Mouse (Mus musculus) heart, postnatal 0 days (tissue): ENCODE measurements around the gene Ankrd52.

ENCODE experiments used
- CTCF ChIP-seq: IDR thresholded peaks from 2 replicates; pipeline ENCODE4 v1.5.1; 2016; ENCODE audit warnings: antibody characterized with exemption, control low read depth, low read depth
- EP300 ChIP-seq: IDR thresholded peaks from 2 replicates; pipeline ENCODE4 v1.6.1; 2016; ENCODE audit warnings: antibody characterized with exemption, low read depth

DNA sequence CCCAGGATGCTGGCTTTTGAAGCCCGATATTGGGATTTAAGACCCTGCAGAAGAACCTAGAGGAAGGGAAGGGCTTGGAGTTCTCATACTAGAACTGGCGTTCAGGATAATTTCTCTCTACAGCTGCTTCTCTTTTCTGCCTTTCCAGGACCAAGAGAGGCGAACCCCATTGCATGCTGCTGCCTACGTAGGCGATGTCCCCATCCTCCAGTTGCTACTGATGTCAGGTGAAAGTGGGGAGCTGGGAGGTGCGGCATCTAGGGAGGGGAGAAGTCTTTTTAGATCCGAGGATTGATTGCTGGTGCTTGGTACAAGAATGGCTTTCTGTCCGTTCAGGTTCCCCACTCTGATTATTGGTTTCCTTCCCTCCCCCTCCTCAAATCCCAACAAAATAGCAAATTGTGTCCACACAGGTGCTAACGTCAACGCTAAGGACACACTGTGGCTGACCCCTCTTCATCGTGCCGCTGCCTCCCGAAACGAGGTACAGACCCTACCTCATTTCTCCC lies 1.1 kb downstream of the Ankrd52 start:
- no peak for TF ChIP-seq EP300
- TF ChIP-seq CTCF = no peak
